Mouse (Mus musculus) CH12.LX (cell line): ENCODE measurements around the gene St5.

Source experiments
- CHD2 ChIP-seq: IDR thresholded peaks from 2 replicates; pipeline ENCODE4 v1.6.1; 2011; ENCODE audit warnings: low read length, improper control_type of control experiment
- CTCF ChIP-seq, 2 experiments: IDR thresholded peaks in 1 of 2; conservative IDR thresholded peaks in 1 of 2; 2 replicates each; pipeline ENCODE4 v1.5.1; 2011 to 2012; ENCODE audit warnings: low read depth in 2 of 2, low read length in 2 of 2, improper control_type of control experiment in 1 of 2, inconsistent platforms in 1 of 2, mild to moderate bottlenecking in 1 of 2, moderate library complexity in 1 of 2
- MAFK ChIP-seq: IDR thresholded peaks from 2 replicates; pipeline ENCODE4 v1.6.1; 2011; ENCODE audit warnings: low read length, improper control_type of control experiment; ENCODE audit not compliant: insufficient replicate concordance
- MAX ChIP-seq: IDR thresholded peaks from 2 replicates; pipeline ENCODE4 v1.6.1; 2011; ENCODE audit warnings: low read length, improper control_type of control experiment

DNA sequence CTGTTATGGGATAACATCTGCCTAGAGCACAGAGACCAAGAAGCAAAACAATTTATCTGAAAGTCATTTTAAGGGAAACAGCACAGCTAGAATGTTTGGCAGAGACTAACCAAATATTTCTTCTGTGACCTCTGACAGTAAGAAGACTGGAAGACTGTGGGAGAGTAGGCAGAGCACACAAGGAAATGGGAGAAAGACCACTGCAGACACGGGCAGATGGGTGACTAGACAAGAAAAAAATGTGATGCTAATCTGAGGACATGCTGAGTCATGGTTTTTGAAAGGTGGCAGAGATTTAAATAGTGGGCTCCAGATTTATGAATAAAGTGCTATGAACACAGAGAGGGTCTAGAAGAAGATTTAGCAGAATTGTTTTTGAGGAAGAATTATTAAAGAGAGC lies 61.4 kb downstream of the St5 start:
- TF ChIP-seq MAX (no peak), MAFK (peak; percentile 96), CTCF (conservative IDR thresholded peaks at IDR 0.05 in 1 of 2, IDR thresholded peaks at IDR 0.05 in 1 of 2; ENCODE audit: low read depth in 2 of 2, low read length in 2 of 2) (no peak), CHD2 (no peak)
